Mouse (Mus musculus) liver, embryonic 11.5 days (tissue): ENCODE results near the gene Krtap2-4. TPM values are rescaled to one million over a fixed set of nuclear protein-coding genes. Genes with fewer than 3 reads are reported as not detected.
"Not testable (repeated sequence)": the region's sequence is repeated elsewhere in the genome, so short reads cannot be mapped to it uniquely, and the experiment has no call there.

Experiments used
- ATAC-seq: fragments of 200-750 bp; cut with Nextera tagmentation; replicated peaks from 2 replicates; pipeline ENCODE4 v1.8.0; 2017; ENCODE audit warnings: moderate number of reproducible peaks, mild to moderate bottlenecking, moderate TSS enrichment, moderate library complexity; ENCODE audit not compliant: low FRiP score
- DNase-seq: peaks from one replicate; pipeline ENCODE4 v3.0.0-alpha.2; 2017; ENCODE audit warnings: low spot score
- H3K27ac ChIP-seq: fragments of 300-500 bp; sonication (generic); 2 replicates; pipeline ENCODE4 v1.5.1; 2014; ENCODE audit warnings: mild to moderate bottlenecking, low read depth, low read length, control low read depth
- H3K27me3 ChIP-seq: fragments of 300-500 bp; sonication (generic); replicated peaks from 2 replicates; pipeline ENCODE4 v1.6.1; 2014; ENCODE audit warnings: low read length, mixed read lengths; ENCODE audit not compliant: control insufficient read depth, insufficient read depth
- H3K36me3 ChIP-seq: fragments of 300-500 bp; sonication (generic); 2 replicates; pipeline ENCODE4 v1.6.1; 2014; ENCODE audit warnings: mild to moderate bottlenecking, low read length, moderate library complexity, mixed read lengths; ENCODE audit not compliant: control insufficient read depth, insufficient read depth
- H3K4me1 ChIP-seq: fragments of 300-500 bp; sonication (generic); replicated peaks from 2 replicates; pipeline ENCODE4 v1.6.1; 2014; ENCODE audit warnings: low read length, mixed read lengths; ENCODE audit not compliant: control insufficient read depth, insufficient read depth
- H3K4me2 ChIP-seq: fragments of 300-500 bp; sonication (generic); 2 replicates; pipeline ENCODE4 v1.6.1; 2014; ENCODE audit warnings: mild to moderate bottlenecking, control low read depth, moderate library complexity
- H3K4me3 ChIP-seq: fragments of 300-500 bp; sonication (generic); 2 replicates; pipeline ENCODE4 v1.5.1; 2014; ENCODE audit warnings: low read depth, low read length, control low read depth
- H3K9ac ChIP-seq: fragments of 300-500 bp; sonication (generic); 2 replicates; pipeline ENCODE4 v1.6.1; 2014; ENCODE audit warnings: low read depth, low read length, control low read depth
- H3K9me3 ChIP-seq: fragments of 300-500 bp; sonication (generic); 2 replicates; pipeline ENCODE4 v1.6.1; 2016; ENCODE audit warnings: low read length, inconsistent platforms, mixed read lengths; ENCODE audit not compliant: control insufficient read depth
- WGBS: fragments of 180-500 bp; shearing (Covaris S2); extraction: QIAGEN DNeasy Blood & Tissue Kit; methylation state at CpG from one replicate; pipeline ENCODE4 v1.1.7; 2014; 5-methylcytosine and 5-hydroxymethylcytosine counted together
- polyA plus RNA-seq: library from polyadenylated mRNA; unstranded; fragments of >200 nt; fragmentation: Nextera tagmentation; extraction: Ambion mirVana; gene quantifications from 2 replicates; pipeline ENCODE4 v1.2.1, GENCODE M21; 2014

Gene Krtap2-4
- polyA plus RNA-seq, 1 experiment from 2014 or later = not detected

DNA sequence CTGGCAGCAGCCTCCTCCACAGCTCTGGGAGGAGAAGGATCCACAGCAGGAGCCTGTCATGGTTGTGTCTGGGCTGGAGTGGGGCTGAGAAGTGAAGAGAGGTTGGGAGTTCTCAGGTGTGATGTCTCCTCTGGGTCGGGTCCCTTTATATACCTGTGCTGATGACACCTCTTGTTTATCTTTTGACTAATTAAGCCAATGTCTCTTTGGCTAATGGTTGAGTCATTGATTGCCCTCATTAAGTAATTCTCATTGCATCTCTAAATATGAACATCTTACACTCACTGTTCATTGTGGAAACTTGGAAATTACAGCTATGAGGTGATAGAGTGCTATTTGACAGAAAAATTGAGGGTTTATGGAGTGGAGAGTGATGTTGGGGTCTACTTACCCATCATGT lies 11.4 kb downstream of the Krtap2-4 start, which contains the start of gene Gm11938:
TSS of gene Gm11938 (minus strand) at position 101 of the 400 bp plus-strand sequence.
- H3K36me3 ChIP-seq, H3K4me3 ChIP-seq, H3K4me2 ChIP-seq, ATAC-seq, H3K27ac ChIP-seq, H3K27me3 ChIP-seq, H3K4me1 ChIP-seq, H3K9me3 ChIP-seq, DNase-seq, H3K9ac ChIP-seq: not testable (repeated sequence)
- 33% methylated on average over 1 of the region's 1 CpGs for WGBS

- H3K27me3 ChIP-seq, H3K4me2 ChIP-seq, H3K9ac ChIP-seq, H3K27ac ChIP-seq, H3K9me3 ChIP-seq, H3K36me3 ChIP-seq, DNase-seq, ATAC-seq, H3K4me3 ChIP-seq, H3K4me1 ChIP-seq: not testable (repeated sequence)
- 82% methylated on average over 6 of the region's 6 CpGs for WGBS
Observed at GRCm38 (mm10) chr11:99597742-99598141, 16.9 kb downstream of the Krtap2-4 start, which contains the start of gene Krtap9-3. Gene Krtap9-3, minus strand, starts transcription at chr11:99598105.

- ATAC-seq (no peak), DNase-seq (no peak)
- H3K9me3 ChIP-seq = no peaks in the 10 kb centered on the region
- 93% methylated on average over 6 of the region's 6 CpGs for WGBS
- H3K36me3 ChIP-seq = no peaks in the 10 kb centered on the region
- no peaks in the 10 kb centered on the region for H3K4me1 ChIP-seq
- H3K4me3 ChIP-seq = no peak within 1 kb of the TSS
- no peak within 1 kb of the TSS for H3K27ac ChIP-seq
- H3K4me2 ChIP-seq = no peak within 1 kb of the TSS
- H3K27me3 ChIP-seq = no peaks in the 10 kb centered on the region
- no peak within 1 kb of the TSS for H3K9ac ChIP-seq
Observed at GRCm38 (mm10) chr11:99590981-99591380, 23.7 kb downstream of the Krtap2-4 start, which contains the start of gene Krtap1-3. Gene Krtap1-3, minus strand, starts transcription at chr11:99591339.

DNA sequence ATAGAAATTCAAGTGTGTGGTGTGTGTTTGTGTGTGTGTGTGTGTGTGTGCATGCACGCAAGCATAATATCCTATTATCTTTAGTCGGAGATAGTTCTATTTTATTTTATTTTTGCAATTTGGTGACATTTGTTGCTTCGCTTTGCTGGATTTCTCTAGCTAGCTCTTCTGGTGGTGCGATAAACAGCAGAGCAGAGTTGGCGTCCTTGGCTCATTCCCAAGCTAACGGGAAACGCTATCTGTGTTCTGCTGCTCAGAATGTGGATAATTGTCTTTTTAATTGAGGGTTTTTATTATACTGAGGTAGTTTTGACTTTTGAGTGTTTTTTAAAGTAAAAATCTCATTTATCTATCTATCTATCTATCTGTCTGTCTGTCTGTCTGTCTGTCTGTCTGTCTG lies 29.6 kb downstream of the Krtap2-4 start:
- DNase-seq = no peak

DNA sequence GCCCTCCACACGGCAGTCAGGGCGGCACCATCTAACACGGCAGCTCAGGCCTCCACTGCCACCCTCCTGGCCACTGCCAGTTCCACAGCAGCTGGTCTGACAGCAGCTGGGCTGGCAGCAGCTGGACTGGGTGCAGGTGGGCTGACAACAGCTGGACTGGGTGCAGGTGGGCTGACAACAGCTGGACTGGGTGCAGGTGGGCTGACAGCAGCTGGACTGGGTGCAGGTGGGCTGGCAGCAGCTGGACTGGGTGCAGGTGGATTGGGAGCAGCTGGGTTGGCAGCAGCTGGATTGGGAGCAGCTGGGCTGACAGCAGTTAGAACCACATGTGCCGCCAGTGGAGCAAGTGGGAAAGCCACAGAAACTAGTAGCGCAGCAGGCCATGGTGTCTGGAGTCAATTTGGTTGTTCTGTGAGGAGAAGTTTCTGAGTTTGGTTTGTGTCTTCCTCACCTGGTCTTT lies 31.4 kb downstream of the Krtap2-4 start, which contains the start of gene Krtap1-4:
TSS of gene Krtap1-4 (minus strand) at position 410 of the 460 bp plus-strand sequence.
- H3K4me1 ChIP-seq = no peaks in the 10 kb centered on the region
- no peak within 1 kb of the TSS for H3K4me3 ChIP-seq
- no peaks in the 10 kb centered on the region for H3K36me3 ChIP-seq
- WGBS = 75% methylated on average over 5 of the region's 5 CpGs
- ATAC-seq (no peak), DNase-seq (no peak)
- H3K27me3 ChIP-seq = no peaks in the 10 kb centered on the region
- no peaks in the 10 kb centered on the region for H3K9me3 ChIP-seq
- H3K9ac ChIP-seq = no peak within 1 kb of the TSS
- no peak within 1 kb of the TSS for H3K4me2 ChIP-seq
- H3K27ac ChIP-seq = no peak within 1 kb of the TSS

More for the DNA sequence above, 29.6 kb downstream of the Krtap2-4 start:
- Histone ChIP-seq H3K36me3 (no peaks in the 10 kb centered on the region), H3K9ac (no peak overlapping the region), H3K27me3 (no peaks in the 10 kb centered on the region), H3K27ac (no peak overlapping the region), H3K4me3 (no peak overlapping the region), H3K4me1 (no peaks in the 10 kb centered on the region), H3K4me2 (no peak overlapping the region), H3K9me3 (no peaks in the 10 kb centered on the region)
- ATAC-seq = no peak
- WGBS = 80% methylated on average over 7 of the region's 7 CpGs

DNA sequence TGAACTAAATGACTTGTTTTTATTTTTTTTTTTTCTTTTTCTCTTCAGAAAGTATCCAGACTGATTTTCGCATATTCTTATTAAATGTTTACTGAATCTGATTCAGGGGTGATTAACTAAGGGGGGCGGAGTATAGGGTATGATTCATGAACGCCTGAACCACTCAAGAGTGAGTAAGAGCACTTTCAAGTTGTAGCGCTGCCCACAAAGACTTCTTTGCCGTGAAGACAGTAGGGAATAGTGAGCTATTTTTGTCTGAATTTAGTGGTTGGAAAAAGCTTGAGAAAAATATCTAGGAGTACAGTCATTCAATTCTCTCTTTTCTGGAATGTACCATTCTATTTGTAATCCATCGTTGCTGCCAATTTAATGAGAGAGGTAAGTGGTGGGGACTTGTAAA lies 33.1 kb downstream of the Krtap2-4 start:
- Histone ChIP-seq H3K36me3 (no peaks in the 10 kb centered on the region), H3K4me2 (no peak overlapping the region), H3K4me3 (no peak overlapping the region), H3K9ac (no peak overlapping the region), H3K27ac (no peak overlapping the region), H3K4me1 (no peaks in the 10 kb centered on the region), H3K9me3 (no peaks in the 10 kb centered on the region), H3K27me3 (no peaks in the 10 kb centered on the region)
- WGBS = 80% methylated on average over 6 of the region's 6 CpGs
- DNase-seq (no peak), ATAC-seq (no peak)

- H3K27me3 ChIP-seq = no peaks in the 10 kb centered on the region
- no peaks in the 10 kb centered on the region for H3K9me3 ChIP-seq
- no peak overlapping the region for H3K4me2 ChIP-seq
- no peak overlapping the region for H3K9ac ChIP-seq
- ATAC-seq (no peak), DNase-seq (no peak)
- 86% methylated on average over 5 of the region's 5 CpGs for WGBS
- H3K4me1 ChIP-seq = no peaks in the 10 kb centered on the region
- no peak overlapping the region for H3K27ac ChIP-seq
- no peak overlapping the region for H3K4me3 ChIP-seq
- no peaks in the 10 kb centered on the region for H3K36me3 ChIP-seq
Observed at GRCm38 (mm10) chr11:99581051-99581450, 33.6 kb downstream of the Krtap2-4 start.

GRCm38 (mm10) chr11:99580636-99581035 lies 34.0 kb downstream of the Krtap2-4 start, which contains the start of gene Krtap1-5:
Gene Krtap1-5, minus strand, starts transcription at chr11:99581016.
- H3K4me3 ChIP-seq = no peak within 1 kb of the TSS
- H3K9me3 ChIP-seq = no peaks in the 10 kb centered on the region
- WGBS = 89% methylated on average over 6 of the region's 6 CpGs
- DNase-seq (no peak), ATAC-seq (no peak)
- no peaks in the 10 kb centered on the region for H3K27me3 ChIP-seq
- H3K4me2 ChIP-seq = no peak within 1 kb of the TSS
- H3K9ac ChIP-seq = no peak within 1 kb of the TSS
- H3K36me3 ChIP-seq = no peaks in the 10 kb centered on the region
- H3K4me1 ChIP-seq = no peaks in the 10 kb centered on the region
- no peak within 1 kb of the TSS for H3K27ac ChIP-seq

- Histone ChIP-seq H3K4me2 (peak overlapping the region; percentile 35; the same call in 1 of the 2 replicates), H3K36me3 (no peaks in the 10 kb centered on the region), H3K4me1 (no peaks in the 10 kb centered on the region), H3K27ac (no peak overlapping the region), H3K27me3 (no peaks in the 10 kb centered on the region), H3K4me3 (no peak overlapping the region), H3K9me3 (no peaks in the 10 kb centered on the region), H3K9ac (no peak overlapping the region)
- 0 out of 2 replicates have a peak, but pooled peaks have one; percentile 56 for ATAC-seq
- peak; percentile 47 for DNase-seq
- whole genome bisulfite sequencing = 3% methylated on average over 7 of the region's 7 CpGs
Observed at GRCm38 (mm10) chr11:99574106-99574505, 40.5 kb downstream of the Krtap2-4 start.
